Mouse (Mus musculus) gastrocnemius, postnatal 4 days (tissue): ENCODE results near the gene Phykpl. TPM values are rescaled to one million over a fixed set of nuclear protein-coding genes. Genes with fewer than 3 reads are reported as not detected.
A peak's percentile ranks its signal among the peaks of the same experiment; 100 is the strongest.
"Not testable (repeated sequence)": the region's sequence is repeated elsewhere in the genome, so short reads cannot be mapped to it uniquely, and the experiment has no call there.

Experiments
- DNase-seq, 2 experiments: peaks; one replicate each; pipeline ENCODE4 v3.0.0; 2021 to 2022; ENCODE audit warnings: low spot score in 2 of 2, mixed read lengths in 2 of 2
- total RNA-seq, 2 experiments: library from RNA; stranded (reverse); gene quantifications; 2 replicates each; pipeline ENCODE4 v1.2.3; 2021

The Phykpl gene
- total RNA-seq, 2 experiments from 2014 or later: 18.7 to 20.9 TPM

DNA sequence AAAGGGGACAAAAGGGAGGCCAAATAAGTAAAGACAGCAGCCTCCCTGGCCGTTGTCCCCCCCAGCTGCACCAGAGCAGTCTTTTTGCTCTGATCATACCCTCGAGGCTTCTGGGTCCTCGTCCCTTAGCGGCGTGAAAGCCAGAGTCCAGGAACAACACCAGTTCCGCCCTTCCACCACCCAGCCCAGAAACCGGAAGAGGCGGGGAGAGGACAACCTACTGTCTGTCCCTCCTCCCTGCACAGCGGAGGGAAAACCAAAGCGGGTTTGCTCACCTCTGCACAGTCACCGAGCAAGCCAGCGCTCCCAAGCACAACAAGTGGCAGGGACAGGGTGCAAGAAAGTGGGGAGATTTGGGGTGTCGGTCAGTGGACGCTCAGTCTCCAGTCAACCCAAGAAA lies 31.0 kb downstream of the Phykpl start:
- DNase-seq: peak; percentile 35 to 64

GRCm38 (mm10) chr11:51616113-51616512 lies 31.6 kb downstream of the Phykpl start:
- DNase-seq: not testable (repeated sequence)

DNA sequence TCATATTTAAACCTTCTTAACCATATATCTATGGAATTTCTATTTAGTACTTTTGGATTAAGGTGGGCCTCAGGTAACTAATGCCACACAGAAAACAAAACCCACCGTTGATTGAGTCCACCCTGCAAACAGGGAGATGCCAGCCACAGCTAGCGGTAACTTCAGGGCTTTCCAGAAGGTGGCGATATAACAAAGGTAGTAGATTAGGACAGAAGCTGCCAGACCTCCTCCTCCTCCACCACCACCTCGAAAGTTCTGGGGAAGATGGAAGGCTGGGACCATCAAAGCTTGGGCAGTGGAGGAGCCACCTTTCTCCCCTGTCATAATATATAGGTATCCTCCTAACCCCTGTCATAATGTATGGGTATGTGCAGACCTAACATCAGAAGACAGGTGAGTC lies 33.1 kb downstream of the Phykpl start:
- DNase-seq: peak; percentile 40 to 64

DNA sequence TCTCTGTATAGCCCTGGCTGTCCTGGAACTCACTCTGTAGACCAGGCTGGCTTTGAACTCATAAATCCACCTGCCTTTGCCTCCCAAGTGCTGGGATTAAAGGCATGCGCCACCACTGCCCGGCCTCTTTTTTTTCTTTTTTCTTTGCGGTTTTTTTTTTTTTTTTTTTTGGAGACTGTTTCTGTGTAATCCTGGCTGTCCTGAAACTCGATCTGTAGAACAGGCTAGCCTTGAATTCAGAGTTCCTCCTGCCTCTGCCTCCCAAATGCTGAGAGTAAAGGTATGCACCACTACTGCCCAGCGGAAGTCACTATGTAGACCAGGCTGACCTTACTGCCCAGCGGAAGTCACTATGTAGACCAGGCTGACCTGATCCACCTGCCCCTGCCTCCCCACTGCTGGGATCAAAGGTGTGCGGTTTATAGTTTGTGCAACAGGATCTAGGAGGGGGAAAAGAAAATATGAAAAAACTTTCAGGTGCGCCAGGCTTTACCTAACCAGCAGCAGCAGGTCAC lies 34.4 kb downstream of the Phykpl start:
- DNase-seq: no peak

DNA sequence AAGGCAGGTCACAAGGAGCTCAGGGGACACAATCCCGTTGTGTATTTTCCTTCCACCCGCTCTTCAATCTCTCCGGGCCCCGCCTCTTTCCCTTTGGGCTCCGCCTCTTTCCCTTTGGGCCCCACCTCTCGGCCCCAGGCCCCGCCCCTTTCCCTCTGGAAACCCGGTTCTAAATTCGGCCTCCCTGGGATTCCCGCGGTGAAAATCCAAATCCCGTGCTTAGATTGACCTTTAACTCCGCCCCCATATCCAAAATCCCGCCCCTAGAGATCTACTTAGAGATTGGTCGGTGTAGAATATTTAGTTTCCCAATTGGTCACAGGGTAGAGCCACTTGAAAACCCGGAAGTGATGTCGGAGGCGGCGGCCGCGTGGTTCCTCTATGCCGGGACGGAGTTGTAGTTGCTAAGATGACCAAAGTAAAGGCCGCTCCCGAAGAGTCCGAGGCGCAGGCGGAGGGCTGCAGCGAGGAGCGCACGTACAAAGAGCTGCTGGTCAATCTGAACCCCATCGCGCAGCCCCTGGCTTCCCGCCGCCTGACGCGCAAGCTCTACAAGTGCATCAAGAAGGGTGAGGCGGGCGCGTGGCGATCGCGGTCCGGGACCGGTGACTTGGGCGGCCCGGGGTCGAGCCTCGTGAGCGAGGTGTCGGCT lies 35.0 kb downstream of the Phykpl start, which contains the start of gene Nhp2:
Nhp2 (plus strand) TSS at position 327 of the 652 bp plus-strand sequence.
- peak; percentile 86 to 92 for DNase-seq

DNA sequence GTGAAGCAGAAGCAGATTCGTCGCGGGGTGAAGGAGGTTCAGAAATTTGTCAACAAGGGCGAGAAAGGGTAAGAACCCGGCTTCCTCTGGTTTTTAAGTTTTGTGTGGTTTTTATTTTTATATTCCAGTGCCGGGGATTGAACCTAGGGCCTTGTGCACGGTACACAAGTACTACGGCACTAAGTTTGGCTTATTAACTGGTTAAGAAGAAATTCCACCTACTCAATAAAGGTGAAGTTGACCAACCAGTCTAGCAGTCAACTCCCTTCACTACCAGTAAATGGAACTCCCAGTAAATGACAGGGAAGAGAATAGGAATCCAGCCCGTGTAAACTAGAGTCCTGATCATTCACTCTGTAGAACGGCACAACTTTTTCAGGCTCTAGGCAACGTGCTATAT lies 35.5 kb downstream of the Phykpl start:
- no peak for DNase-seq

GRCm38 (mm10) chr11:51621776-51622175 lies 37.2 kb downstream of the Phykpl start:
- no peak for DNase-seq

DNA sequence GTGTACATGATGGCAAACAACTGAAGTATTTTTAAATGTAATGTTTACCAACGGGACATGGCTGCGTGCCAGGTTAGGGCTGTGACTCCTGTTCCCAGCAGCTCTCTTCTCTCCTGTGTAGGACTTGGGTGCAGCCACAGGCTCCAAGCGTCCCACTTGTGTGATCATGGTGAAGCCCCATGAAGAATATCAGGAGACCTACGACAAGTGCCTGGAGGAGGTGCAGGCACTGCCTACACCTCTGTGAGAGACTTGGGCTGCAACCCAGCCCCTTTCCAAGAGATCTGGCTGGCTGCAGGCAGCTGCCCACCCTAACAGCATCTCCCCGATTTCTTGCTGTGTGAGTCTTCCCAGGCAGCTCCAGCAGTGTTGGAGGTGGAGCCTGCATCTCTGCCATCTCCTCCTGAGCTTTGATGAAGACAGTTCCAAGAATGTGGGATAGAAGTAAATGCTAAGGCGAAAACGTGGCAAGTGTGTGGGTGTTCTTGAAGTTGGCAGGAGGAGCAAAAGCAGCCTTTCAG lies 38.5 kb downstream of the Phykpl start:
- no peak for DNase-seq

DNA sequence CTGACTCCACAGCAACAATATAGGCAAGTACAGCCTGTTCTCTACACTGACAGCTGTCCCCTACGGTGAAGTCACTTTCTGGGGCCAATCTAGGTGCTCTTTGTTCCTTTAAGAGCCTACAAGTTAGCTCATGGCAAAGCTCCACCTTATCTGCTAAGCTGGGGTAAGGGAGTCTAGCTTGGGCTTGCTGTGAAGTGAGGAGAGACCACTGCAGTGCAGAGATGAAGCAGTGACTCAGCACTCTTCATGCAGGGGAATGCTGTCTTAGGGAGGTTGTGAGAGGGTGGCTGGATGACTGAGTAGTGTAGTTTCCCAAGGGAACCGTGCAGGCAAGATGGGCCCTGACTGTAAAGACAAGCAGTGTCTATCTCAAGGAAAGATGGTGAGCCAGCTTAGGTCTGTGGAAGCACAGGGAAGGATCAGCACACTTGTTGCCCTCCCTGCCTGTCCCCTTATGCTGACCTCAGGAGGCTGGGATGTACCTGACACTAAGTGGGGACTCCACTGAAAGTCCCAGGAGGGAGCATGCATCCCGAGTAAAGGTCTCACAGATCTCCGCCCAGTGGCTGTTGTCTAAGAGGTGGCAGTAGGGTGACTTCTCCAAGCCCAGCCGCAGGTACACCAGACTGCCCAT lies 40.7 kb downstream of the Phykpl start:
- no peak for DNase-seq

DNA sequence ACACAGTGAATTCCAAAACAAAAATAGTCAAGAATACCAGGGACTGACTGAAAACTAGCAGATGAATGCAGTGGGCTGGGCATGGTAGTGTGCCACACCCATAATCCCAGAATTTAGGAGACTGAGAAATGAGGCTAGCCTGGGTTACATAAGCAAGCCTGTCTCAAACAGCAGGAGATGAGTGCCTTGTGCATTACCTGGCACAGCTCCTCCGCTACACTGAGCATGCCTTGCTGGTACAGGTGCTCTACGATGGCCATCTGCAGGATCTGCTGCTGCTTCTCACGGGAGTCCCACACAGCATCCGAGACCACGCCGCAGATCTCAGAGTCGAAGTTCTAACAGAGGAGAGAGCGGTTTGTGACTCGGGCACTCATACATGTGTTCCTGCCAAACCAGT lies 42.9 kb downstream of the Phykpl start:
- no peak for DNase-seq

- DNase-seq: no peak
Observed at GRCm38 (mm10) chr11:51627907-51628306, 43.4 kb downstream of the Phykpl start.

- DNase-seq: no peak
Observed at GRCm38 (mm10) chr11:51629651-51630314, 45.2 kb downstream of the Phykpl start.

DNA sequence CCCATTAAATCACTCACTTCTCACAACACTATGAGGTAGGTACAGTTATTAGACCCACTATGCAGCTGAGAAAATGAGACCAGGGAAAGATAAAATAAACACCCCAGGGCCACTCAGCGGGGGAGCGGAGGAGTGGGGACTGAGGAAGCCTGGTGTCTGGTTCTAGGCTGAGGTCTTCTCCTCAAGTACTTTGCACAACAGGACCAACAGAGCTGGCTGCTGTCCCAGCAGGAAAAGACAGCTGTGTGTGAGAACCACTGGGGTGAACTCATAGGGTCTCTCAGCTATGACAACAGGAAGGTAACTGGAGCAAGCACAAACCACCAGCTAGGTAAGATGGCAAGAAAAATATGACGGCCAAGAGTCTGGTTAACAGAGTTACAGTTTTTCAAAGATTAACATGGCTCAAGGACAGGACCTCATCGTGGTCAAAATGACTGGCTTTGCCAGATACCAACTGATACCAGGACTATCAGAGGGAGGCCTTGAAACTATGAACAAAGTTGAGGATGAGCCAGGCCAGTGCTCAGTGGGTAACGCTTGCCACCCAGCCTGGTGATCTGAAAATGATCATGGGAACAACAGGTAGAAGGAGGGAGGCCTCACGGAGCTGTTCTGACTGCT lies 47.7 kb downstream of the Phykpl start:
- no peak for DNase-seq

DNA sequence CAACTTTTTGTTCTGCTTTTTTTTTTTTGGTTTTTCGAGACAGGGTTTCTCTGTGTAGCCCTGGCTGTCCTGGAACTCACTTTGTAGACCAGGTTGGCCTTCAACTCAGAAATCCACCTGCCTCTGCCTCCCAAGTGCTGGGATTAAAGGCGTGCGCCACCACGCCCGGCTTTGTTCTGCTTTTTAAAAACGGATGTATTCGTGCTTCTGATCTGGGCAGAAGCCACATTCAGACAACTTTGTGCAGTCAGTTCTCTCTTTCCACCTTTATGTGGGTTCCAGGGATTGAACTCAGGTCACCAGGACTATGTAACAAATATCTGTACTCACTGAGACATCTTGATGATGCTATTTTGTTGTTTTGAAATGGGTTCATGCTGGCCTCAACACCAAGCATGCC lies 48.6 kb downstream of the Phykpl start:
- not testable (repeated sequence) for DNase-seq

DNA sequence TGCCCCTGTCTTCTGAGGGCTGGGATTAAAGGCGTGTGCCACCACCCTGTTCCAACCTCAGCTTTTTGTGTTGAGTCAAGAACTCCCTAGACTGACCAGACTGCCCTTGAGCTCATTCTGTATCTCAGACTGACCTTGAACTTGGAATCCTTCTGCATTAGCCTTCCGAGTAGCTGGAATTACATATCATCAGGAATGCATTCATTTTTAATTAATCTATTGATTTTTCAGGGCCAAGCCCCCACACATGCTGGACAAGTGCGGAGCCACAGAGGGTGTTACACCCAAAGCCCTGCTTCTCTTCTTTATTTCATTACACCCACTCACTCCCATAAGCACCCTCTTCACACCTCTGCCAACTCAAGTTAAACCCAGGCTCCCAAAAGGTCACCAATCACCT lies 49.2 kb downstream of the Phykpl start:
- no peak for DNase-seq

DNA sequence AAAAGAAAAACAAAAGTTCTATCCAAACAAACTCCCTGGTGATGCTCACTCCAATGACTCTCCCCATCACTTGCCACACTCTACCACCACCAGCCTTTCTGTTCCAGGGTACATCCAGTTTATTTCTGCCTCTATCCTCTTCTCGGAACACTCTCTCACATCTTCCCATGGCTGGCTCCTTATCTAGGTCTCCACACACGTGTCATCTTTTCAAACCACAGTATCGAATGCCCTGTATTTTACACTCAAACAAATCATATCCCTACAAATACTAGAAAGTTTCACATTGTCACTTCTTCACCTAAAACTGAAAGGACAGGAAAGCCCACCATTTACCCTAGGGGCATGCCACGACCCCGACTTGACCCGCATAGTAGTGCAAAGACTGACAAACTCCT lies 50.6 kb downstream of the Phykpl start:
- DNase-seq: no peak

DNA sequence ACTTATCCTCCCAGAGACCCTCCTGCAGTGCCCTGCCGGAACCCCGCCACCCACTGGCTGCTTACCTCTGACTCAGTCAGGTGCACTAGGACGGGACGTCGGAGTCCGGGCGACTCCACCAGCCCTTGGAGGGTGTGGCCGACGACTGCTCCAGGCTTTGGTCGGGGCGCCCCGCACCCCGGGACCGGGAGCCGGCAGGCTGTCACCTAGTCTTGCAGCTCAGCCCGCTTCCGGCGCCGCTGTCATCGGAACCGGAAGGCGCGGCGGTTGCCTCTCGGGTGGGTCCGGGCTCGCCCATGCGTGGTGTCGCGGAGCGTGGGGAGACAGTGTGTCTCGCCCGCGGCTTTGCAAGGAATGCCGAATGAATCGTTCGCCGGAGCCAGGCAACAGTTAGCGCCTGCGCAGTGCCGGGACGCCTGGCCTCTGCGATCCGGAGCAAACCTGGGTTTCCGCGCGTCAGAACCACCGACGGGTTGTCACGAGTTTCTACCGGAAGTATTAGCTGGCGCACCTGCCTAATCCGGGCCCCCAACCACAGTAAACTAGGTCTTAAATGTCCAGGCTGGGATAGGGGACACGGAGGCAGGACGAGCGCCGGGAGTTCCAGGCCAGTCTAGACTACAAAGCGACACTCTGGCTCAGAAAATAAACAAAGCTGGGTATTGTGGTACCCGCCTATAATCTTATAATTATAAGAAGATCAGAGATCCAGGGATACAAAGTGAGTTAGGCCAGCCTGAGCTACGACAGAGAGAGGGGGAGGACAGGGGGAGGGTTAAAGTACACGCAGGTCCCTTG lies 51.2 kb downstream of the Phykpl start, which contains the start of gene Rmnd5b:
Rmnd5b (minus strand) TSS at position 372 of the 798 bp plus-strand sequence.
- DNase-seq: peak; percentile 83 to 90

DNA sequence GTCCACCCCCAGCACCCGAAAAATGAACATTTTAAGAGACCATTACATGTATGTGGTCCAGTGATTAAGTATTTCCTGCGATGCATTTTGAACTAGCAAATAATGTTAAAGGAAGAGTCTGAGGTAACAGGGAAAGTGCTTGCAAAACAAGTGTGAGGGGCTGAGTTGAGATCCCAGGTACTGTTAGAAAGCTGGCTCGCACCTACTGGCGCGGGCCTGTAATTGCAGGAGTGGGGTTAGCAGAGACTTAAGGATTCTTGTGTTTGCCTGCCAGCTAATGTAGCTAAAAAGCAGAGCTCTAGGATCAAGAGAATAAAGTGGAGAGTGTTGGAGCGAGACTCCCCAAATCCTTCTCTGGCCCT lies 51.7 kb downstream of the Phykpl start:
- peak in 1 of 2 experiments; percentile 58 for DNase-seq

DNA sequence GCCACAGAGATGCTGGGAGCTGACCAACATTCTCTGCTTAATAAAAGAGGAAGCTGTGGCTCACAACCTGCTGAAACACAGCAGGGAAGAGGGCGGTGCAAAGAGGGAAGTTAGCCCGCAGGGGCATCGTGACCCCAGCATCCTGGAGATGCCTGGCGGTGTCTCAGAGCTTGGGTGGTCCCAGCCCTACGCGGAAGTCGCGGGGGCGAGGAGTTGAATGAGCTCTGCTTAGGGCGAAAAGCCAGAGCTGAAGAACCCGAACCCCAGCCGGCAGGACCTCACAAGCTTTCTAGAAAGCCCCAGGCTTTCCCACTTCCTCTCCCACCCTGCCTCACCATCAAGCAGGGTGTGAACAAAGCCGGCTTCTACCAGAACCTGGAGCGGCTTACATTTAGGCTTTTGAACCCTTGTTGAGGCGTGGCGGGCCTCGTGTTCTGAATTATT lies 53.4 kb downstream of the Phykpl start:
- peak in 1 of 2 experiments; percentile 50 for DNase-seq

GRCm38 (mm10) chr11:51638497-51638896 lies 53.9 kb downstream of the Phykpl start:
- no peak for DNase-seq

DNA sequence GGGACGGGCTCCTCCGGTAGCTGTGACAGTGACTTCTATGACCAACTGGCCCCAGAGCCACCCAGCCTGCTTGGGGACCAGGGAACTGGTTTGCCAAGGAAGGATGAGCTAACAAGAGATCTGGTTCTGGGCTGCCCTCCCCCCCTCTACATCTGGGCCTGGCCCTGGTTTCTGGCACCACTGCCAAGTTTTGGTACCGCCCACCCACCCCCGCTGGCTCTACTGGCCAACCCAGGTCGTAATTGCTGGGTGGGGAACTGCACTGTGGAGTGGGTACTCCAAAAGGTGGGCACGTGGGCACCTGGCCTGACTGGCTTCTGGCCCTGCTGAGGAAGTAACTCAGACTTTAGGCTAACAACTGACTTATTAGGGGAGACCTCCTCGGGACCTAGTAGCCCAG lies 56.2 kb downstream of the Phykpl start:
- no peak for DNase-seq
